Mouse (Mus musculus) thymus, adult 18-20 months (tissue): Measurements from ENCODE around the gene Capn12.

ENCODE experiments used
- DNase-seq, 2 experiments: peaks; one replicate each; pipeline ENCODE4 v3.0.0; 2022; ENCODE audit warnings: mixed read lengths in 2 of 2

Capn12 gene

DNA sequence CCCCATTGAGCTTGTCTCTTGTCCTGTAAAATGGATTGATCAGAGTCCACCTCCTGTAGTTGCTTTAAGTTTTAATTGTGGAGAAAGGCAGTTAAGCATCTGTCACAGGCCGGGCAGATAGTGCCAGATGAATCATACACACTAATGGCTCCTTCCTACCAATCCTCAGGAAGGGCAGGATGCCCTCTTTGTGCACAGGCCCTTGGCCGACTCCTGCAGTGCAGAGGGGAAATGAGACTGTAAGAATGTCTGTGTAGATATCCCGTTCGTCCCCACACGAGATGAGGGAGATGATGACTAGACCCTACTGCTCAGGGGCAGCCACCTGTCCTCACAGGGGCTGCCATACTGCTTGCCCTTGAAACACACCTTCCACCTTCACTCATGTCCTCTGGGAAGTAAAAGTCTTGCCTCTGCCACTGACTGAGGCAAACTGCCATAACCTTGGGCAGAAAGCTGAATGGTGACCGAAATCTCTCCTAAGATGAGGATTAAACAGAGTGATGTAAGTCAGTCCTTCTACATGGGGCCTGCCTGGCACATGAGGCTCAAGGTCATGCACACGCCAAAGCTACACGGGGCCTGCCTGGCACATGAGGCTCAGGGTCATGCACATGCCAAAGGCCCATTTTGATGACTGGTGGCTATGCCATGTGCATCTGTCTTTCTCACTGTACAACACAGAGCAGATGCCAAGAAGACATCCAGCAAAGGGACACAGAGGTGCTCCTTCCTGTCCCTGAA lies 40.7 kb downstream of the Capn12 start:
- no peak for DNase-seq

DNA sequence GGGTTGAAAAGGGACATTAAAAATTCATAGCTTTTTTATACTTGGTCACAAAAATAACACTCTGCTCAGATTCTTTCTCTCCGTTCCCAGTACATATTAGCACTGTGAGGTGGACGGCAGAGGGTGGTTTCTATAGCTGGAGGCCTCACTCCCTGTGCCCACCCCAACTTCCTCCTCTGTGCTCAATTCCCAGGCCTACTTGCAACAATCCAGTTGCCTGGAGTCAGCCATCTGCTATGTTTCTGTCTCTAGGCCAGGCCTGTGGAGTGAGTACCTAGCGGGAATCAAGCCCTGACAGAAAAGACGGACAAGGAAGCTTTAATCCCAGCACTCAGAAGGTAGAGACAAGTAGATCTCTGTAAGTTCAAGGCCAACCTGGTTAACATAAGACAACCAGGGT lies 41.4 kb downstream of the Capn12 start:
- DNase-seq = no peak

DNA sequence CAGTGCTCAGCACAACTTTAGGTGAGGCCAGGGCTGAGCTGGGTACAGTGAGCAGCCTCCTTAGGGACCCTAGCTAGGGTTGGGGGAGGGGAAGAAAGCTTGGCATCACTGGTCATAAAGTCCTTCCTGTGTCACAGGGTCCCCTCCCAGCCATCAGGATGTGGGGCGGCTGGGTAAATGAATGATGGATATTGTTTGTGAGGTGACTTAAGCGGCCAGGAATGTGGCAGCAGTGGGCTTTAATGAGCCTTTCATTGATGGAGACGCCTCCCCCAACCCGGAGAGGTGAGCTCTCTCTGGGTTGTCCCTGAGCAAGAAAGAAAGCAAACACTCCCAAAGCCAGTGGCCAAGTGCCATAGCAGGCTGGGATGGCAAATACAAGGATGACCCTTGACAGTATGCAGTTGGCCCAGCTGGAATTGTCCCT lies 42.7 kb downstream of the Capn12 start:
- DNase-seq = no peak

DNA sequence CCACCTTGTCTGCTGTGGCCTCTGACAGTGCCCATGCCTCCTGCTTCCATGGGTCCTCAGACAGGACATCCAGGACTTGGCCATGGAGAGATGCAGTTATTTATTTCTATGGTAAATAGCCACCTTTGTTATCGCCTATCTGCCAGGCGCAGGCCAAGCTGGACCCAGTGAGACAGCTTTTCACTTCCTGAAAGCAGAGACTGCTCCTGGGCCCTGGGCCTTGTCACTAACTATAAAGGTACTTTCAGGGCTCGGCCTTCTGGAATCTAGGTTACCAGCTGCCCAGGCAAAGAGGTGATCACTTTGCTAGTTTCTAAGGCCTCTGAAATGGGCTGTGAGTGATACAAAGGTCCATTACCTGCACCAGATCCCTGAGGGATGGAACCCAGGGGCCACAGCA lies 43.6 kb downstream of the Capn12 start:
- DNase-seq = no peak

DNA sequence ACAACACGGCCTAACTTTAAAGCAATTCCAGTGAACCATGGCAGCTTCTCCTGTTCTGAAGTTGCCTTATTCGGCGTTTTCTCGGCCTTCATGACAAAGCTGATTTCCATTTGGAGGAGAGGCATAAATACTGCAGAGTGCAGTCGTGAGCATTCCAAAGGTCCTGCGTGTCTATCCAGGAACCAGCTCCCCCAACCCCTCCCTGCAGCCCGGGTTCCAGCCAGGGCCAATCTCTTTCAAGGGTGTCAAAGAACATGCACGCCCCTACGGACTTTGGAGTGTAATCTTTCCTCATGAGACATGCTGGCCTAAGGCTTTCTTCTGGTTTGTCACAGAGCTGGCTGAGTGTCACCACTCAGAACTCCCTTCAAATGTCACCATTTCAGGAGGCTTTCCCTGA lies 44.1 kb downstream of the Capn12 start:
- DNase-seq = no peak

DNA sequence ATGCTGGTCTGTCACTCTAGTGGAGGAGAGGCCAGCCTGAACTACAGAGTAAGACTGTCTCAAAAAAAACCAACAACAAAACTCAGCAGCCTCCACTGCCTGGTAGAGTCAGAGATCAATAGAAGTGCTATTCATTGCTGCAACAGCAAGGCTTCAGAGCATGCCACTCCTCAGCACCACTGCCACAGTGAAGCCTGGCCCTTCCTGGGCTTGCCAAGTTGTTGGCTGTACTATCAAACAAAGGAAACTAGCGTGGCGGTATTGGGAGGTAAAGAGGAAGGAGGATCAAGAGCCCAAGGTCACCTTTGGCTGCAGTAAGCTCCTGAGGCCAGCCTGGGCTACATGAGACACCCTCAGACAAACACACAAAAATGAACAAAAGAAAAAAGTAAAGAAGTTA lies 45.0 kb downstream of the Capn12 start:
- DNase-seq = no peak

DNA sequence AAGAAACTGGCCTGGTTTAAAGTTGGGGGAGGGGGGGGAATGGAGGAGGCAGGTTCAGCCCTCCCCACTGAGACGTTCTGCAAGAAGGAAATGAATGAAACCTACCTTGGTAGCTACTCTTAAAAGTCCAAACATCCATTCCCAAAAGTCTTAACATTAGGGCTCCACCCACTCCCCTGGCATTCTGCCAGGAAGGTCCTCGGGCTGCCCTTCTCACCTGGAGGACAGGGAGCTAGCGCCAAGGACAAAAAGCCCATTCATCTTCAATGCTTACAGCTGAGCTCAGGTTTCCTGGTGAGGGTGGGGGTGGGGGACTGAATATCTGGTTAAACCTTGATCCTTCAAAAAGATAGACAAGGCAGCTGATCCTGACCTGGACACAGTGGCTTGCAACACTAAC lies 48.2 kb downstream of the Capn12 start:
- DNase-seq = no peak

DNA sequence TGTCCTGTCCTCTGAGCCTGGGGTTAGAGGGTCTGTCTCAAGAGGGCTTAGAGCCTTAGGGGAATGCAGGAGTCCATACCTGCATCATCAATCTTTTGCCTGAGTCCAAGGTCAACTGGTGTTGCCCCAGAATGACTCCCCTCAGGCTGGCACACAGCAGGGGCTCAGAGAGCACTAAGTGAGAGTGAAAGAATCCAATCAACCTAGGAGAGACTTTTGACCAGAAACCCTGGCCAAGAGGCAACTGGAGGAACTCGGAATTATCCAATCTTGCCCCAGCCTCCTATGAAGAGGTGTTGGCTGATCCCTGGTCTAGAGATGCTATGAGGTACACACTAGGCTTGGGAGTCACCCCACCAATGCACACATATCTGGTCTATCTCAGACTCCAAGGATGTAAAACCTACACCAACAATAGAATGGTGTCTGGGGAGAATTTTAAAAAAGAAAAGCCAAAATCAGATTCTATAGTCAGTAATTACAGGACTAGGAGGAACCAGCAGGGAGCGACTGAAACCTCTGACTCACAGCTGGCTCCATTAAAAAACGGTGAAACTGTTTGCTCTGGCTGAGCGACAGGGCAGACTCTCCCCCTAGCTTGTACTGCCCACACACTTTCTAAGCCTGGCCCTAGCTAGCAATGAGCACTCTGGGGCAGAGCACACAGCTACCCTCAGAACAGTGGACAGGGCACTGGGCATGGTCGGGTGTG lies 49.3 kb downstream of the Capn12 start:
- no peak for DNase-seq

DNA sequence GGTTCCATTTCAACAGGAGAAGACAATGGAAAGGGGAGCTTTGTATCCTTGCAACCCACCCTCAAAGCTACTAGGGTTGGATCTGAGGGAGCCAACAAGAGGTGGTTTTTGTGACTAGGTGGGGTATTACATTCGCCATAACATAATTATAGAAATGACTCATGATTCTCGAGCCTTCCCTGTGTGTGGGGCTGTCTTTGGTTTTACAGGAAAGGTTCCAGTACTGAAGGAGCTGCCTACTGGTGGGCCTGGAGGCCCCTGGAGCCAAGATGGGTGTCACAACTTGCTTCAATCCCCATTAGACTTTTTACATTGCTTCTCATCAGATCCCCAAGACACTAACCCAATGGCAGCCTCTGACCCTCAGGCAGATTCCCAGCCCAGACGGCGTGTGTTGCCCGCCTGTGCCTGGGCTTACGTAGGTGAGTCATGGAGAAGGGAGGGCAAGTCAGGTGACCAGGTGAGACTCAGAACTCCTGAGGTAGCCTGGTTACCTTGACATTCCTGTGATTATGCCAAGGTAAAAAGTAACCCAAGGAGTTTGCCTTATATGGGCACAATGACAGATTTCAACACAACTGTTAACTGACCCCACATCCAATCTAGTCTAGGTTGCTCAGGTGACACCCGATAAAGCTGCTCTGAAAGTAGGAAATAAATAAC lies 49.9 kb downstream of the Capn12 start:
- no peak for DNase-seq

DNA sequence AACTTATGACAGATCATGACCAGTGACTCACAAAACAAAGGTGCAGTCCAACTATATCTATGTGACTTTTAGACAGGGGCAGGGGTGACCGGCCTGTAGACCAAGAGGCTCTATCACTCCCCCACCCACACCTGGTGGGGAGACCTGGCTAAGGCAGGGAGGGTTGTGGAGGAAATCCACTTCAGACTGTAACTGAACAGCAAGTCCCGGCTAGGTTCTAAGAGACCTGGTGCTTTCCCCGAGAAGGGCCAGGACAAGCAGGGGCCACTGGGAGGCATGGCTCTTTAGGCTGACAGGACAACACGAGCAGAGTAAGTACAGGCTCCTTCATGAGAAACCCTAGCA lies 50.4 kb downstream of the Capn12 start:
- DNase-seq = no peak

DNA sequence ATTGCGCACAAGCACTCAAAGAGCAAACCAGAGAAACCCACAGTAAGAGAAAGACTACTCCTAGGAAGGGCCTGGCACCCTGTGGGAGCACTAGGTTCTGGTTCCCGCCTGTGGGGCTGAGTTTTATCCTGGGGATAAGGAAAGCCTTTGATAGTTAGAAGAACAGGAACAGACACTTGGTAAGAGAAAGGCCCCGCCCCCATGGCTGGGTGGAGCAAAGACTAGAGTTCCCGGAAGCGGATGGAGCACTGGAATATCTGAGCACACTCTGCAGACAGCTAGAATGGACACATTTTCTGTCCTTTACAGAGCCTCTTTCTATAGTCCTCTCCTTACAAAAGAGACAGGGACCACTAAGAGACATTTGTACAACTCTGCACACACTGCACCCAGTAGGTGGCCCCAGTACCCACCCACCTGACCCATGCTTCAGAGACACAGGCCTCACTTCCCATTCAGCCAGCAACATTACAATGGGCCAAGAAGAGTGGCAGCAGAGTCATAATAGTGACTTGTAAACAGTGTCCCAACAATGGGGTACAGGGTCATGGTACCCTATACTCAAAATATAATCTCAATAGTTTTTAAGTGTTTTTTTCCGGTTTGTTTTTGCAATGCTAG lies 51.3 kb downstream of the Capn12 start:
- no peak for DNase-seq

DNA sequence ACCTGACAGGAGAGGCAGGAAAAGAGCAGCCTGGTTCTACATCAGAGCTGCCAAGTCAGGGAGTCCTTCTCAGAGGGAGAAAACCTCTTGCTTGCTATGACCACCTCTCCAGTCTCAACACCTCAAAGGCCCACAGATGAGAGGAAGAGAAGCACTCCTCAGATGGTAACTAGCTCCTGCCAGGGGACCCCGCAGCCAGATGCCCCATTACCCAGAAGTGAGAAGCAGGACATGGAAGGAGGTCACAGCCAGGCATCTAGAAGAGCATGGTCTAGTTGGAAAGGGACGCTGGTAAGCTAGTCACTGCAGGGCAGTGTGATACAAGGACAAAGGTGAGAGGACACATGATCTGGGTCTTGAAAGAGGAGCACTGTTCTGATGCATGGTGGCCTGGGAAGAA lies 52.6 kb downstream of the Capn12 start:
- no peak for DNase-seq

DNA sequence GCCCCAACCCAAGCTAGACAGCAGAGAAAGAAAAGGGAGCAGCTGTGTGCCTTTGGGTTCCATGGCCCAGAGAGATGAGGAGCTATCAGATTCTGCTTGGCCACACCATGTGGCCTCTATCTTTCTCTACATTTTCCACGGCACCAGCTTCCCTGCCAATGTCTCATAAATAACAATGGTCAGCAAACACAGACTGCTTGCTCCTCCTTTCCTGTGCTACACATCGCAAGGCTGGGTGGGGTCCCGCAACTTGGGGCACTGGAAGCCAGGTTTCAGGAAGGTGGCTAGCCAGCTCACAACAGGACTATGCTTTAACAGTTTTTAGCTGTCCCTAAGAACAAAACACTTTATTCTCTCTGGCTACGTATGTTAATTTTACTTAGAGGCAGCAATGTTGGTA lies 55.6 kb downstream of the Capn12 start:
- DNase-seq = no peak

DNA sequence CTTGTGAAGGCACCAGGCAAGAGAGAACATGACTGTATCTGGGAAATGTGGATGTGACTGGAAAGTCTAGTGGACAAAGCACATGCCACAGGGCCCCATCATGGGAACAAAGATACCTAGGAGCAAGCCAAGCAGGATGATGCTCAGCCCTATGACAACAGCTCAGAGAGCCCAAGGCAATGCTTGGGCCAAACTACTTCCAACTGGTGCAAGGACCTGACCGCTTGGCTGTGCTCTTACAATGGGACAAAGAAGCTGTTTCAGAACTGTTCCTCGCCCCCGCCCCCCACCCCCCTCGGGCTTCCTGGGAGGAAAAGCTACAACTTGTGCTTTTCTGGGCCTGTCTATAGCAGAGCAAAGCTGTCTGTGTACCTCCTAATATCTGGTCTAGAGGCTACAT lies 57.4 kb downstream of the Capn12 start:
- DNase-seq = no peak

DNA sequence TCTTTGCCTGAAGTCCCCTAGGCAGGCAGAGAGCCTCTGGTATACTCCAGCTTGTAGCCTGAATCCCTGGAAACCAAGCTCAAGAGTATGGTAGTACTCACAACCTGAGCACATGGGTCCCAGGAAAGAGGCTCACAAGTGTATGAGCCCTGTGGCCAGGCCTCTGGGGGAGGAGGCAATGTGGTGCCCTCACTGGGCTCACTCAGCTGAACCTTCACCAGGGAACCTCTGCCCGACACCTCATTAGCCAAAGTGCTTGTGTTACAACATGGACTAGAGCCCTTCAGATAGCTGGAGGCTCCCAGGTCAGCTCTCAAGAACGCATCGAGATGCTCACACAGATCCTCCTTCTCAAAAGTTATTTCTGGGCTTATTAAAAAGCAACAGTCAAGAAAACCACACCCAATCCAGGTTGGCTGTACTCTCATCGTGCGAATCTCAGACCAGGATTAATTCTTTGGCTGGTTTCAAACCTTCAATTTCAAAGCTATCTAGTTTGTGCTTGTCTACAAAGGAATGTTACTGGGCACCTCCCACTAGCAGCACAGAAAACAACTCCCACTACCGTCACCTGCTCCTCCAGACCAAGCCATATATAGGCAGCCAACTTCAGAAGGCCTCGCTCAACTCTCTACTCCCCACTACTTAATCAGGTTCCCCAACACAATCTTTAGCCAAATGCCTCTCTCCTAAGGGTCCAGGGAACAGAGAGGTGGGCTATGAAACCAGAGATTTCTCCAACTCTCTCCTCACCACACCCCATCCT lies 58.4 kb downstream of the Capn12 start:
- DNase-seq = no peak

DNA sequence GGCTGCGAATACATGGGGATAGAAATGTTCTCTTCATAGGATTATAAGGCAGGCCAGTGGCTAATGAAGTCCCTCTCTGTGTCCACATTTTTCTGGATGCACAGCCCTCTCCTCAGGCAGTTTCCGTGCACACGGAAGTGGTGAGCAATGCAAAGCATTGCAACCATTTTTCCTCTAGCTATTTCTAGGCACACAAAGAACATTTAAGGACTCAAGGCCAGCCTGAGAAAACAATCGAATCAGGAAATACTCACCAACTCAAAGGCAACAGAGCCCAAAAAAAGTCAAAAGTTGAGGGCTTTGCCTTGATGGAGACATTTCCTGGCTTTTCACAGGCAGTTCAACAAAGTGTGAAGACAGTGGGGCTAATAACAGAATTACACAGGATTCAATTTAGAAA lies 59.9 kb downstream of the Capn12 start:
- no peak for DNase-seq

DNA sequence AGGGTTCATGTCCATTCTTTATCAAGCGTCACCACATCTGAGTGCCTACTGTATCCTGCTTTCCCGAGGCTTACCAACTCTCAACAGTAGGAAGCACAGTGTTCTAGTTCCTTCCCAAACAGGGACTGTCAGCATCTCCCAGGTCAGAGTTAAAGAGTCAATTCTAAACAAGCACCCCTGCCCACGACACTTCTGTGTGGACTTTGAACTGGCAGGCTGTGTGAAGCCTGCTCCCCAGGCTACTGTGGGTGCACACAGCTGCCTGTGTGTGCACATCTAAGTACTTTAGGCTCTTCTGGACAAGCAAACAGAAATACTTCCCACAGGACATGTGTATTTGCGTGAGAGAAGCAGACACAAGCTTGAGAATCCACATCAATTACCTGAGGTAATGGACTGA lies 60.3 kb downstream of the Capn12 start:
- no peak for DNase-seq
